9 mouse cellular contexts compared by ENCODE assay signal in genomic region chr13:49306771-49307310, GRCm38 (mm10). TPM values are rescaled to one million over a fixed set of nuclear protein-coding genes. Genes with fewer than 3 reads are reported as not detected.
DNase-seq lines count a peak whose midpoint lies in the region; ATAC-seq and TF ChIP-seq lines count a peak whose summit lies in the region.
"Had no signal": no experiment of that assay in that cellular context is flagged by ENCODE, and none has a peak within 500 bp of the region (broad histone marks: within the 10 kb centered on the region; RNA-seq: fewer than 3 reads in every experiment).

No protein-coding gene starts in this region.

- peak overlapping the region; percentile 63 for H3K27ac ChIP-seq in forebrain, embryonic 10.5 days
- H3K27ac ChIP-seq in forebrain, embryonic 12.5 days = no peak overlapping the region
- H3K27ac ChIP-seq in lung, embryonic 16.5 days (ENCODE audit: low read length) = peak overlapping the region; percentile 43
- peak overlapping the region; percentile 45 for H3K27ac ChIP-seq in liver, embryonic 11.5 days (ENCODE audit: low read depth, low read length)
- H3K27ac ChIP-seq in stomach, postnatal 0 days (replicated peaks) = peak overlapping the region; percentile 88
- H3K27ac ChIP-seq: forebrain, embryonic 13.5 days had no signal

- no peak overlapping the region for H3K4me2 ChIP-seq in forebrain, embryonic 12.5 days
- no peak overlapping the region; the same call in 1 of the 2 replicates for H3K4me2 ChIP-seq in lung, embryonic 16.5 days (ENCODE audit: low read depth, low read length)
- H3K4me2 ChIP-seq in liver, embryonic 11.5 days = peak overlapping the region; percentile 60
- H3K4me2 ChIP-seq in stomach, postnatal 0 days (replicated peaks; ENCODE audit: low read depth) = peak overlapping the region; percentile 29
- H3K4me2 ChIP-seq: forebrain, embryonic 13.5 days had no signal

- no peak for ATAC-seq in forebrain, embryonic 12.5 days (ENCODE audit: low FRiP score)
- ATAC-seq in lung, embryonic 16.5 days (ENCODE audit: low read depth) = peak; percentile 20; the same call in 1 of the 2 replicates
- no peak; the same call in 1 of the 2 replicates for ATAC-seq in liver, embryonic 11.5 days (replicated peaks; ENCODE audit: low FRiP score)
- ATAC-seq in stomach, postnatal 0 days (ENCODE audit: low FRiP score, low TSS enrichment) = peak; percentile 8; the same call in 1 of the 2 replicates

- no peaks in the 10 kb centered on the region for H3K27me3 ChIP-seq in forebrain, embryonic 10.5 days (ENCODE audit: poor library complexity, severe bottlenecking)
- H3K27me3 ChIP-seq in forebrain, embryonic 12.5 days = no peaks in the 10 kb centered on the region
- H3K27me3 ChIP-seq in lung, embryonic 16.5 days (ENCODE audit: control insufficient read depth, insufficient read depth, low read depth, low read length) = no peaks in the 10 kb centered on the region
- H3K27me3 ChIP-seq in liver, embryonic 11.5 days (replicated peaks; ENCODE audit: control insufficient read depth, insufficient read depth, low read length) = no peaks in the 10 kb centered on the region
- no peaks in the 10 kb centered on the region for H3K27me3 ChIP-seq in stomach, postnatal 0 days (ENCODE audit: control insufficient read depth, insufficient read depth, low read length)
- H3K27me3 ChIP-seq: forebrain, embryonic 13.5 days had no signal

- H3K4me3 ChIP-seq in forebrain, embryonic 10.5 days = no peak overlapping the region
- no peak overlapping the region for H3K4me3 ChIP-seq in forebrain, embryonic 12.5 days (replicated peaks)
- no peak overlapping the region for H3K4me3 ChIP-seq in lung, embryonic 16.5 days (ENCODE audit: low read length)
- peak overlapping the region; percentile 26 for H3K4me3 ChIP-seq in liver, embryonic 11.5 days (ENCODE audit: low read depth, low read length)
- no peak overlapping the region for H3K4me3 ChIP-seq in stomach, postnatal 0 days (ENCODE audit: low read depth, low read length)
- H3K4me3 ChIP-seq: forebrain, embryonic 13.5 days had no signal

- no peak for TF ChIP-seq CTCF in stomach, postnatal 0 days (IDR thresholded peaks at IDR 0.05; ENCODE audit: low read depth)

- H3K36me3 ChIP-seq in forebrain, embryonic 10.5 days (replicated peaks) = no peaks in the 10 kb centered on the region
- no peaks in the 10 kb centered on the region for H3K36me3 ChIP-seq in forebrain, embryonic 12.5 days (replicated peaks)
- H3K36me3 ChIP-seq in lung, embryonic 16.5 days (ENCODE audit: control insufficient read depth, insufficient read depth, low read length) = no peaks in the 10 kb centered on the region
- no peaks in the 10 kb centered on the region for H3K36me3 ChIP-seq in liver, embryonic 11.5 days (ENCODE audit: control insufficient read depth, insufficient read depth, low read length)
- H3K36me3 ChIP-seq in stomach, postnatal 0 days (ENCODE audit: control insufficient read depth, insufficient read depth, low read length) = no peaks in the 10 kb centered on the region

- H3K9me3 ChIP-seq in forebrain, embryonic 10.5 days = no peaks in the 10 kb centered on the region
- H3K9me3 ChIP-seq in forebrain, embryonic 12.5 days = no peaks in the 10 kb centered on the region
- no peaks in the 10 kb centered on the region for H3K9me3 ChIP-seq in lung, embryonic 16.5 days (ENCODE audit: control insufficient read depth, low read length)
- H3K9me3 ChIP-seq in liver, embryonic 11.5 days (ENCODE audit: control insufficient read depth, low read length) = no peaks in the 10 kb centered on the region
- no peaks in the 10 kb centered on the region for H3K9me3 ChIP-seq in stomach, postnatal 0 days (ENCODE audit: control insufficient read depth, low read length)
- H3K9me3 ChIP-seq: forebrain, embryonic 13.5 days had no signal

- 76% methylated on average over 7 of the region's 7 CpGs for WGBS in forebrain, embryonic 10.5 days
- 77% methylated on average over 7 of the region's 7 CpGs for WGBS in forebrain, embryonic 12.5 days
- 50% methylated on average over 7 of the region's 7 CpGs for WGBS in lung, embryonic 16.5 days
- WGBS in liver, embryonic 11.5 days = 20% methylated on average over 7 of the region's 7 CpGs
- WGBS in stomach, postnatal 0 days = 59% methylated on average over 7 of the region's 7 CpGs

- DNase-seq in forebrain, embryonic 10.5 days (ENCODE audit: extremely low spot score, low spot score) = no peak
- no peak for DNase-seq in lung, adult 18-20 months
- no peak for DNase-seq in liver, embryonic 11.5 days (ENCODE audit: low spot score)
- no peak for DNase-seq in stomach, postnatal 0 days (ENCODE audit: low spot score)
- no peak for DNase-seq in frontal cortex, postnatal 10 days (ENCODE audit: low spot score in 2 of 2)
- DNase-seq in B cell, adult 2 months = no peak

- H3K4me1 ChIP-seq in forebrain, embryonic 10.5 days = peaks cover 18% of the 10 kb centered on the region
- peaks cover 5% of the 10 kb centered on the region; the same call in 1 of the 2 replicates for H3K4me1 ChIP-seq in forebrain, embryonic 12.5 days
- peaks cover 5% of the 10 kb centered on the region for H3K4me1 ChIP-seq in lung, embryonic 16.5 days (replicated peaks; ENCODE audit: control insufficient read depth, insufficient read depth, low read length)
- peaks cover 21% of the 10 kb centered on the region for H3K4me1 ChIP-seq in liver, embryonic 11.5 days (replicated peaks; ENCODE audit: control insufficient read depth, insufficient read depth, low read length)
- 0 out of 2 replicates have a peak, but pooled peaks cover 5% of the 10 kb centered on the region for H3K4me1 ChIP-seq in stomach, postnatal 0 days (replicated peaks; ENCODE audit: control insufficient read depth, insufficient read depth)
- H3K4me1 ChIP-seq: forebrain, embryonic 13.5 days had no signal

- H3K9ac ChIP-seq in forebrain, embryonic 12.5 days = no peak overlapping the region
- no peak overlapping the region for H3K9ac ChIP-seq in lung, embryonic 16.5 days (ENCODE audit: low read length)
- H3K9ac ChIP-seq in liver, embryonic 11.5 days (ENCODE audit: low read depth, low read length) = peak overlapping the region; percentile 1
- H3K9ac ChIP-seq in stomach, postnatal 0 days (ENCODE audit: low read length) = no peak overlapping the region; the same call in 1 of the 2 replicates
- H3K9ac ChIP-seq: forebrain, embryonic 13.5 days had no signal

- no peak for TF ChIP-seq EP300 in stomach, postnatal 0 days (optimal IDR thresholded peaks at IDR 0.05)

RNA-seq across cellular contexts. Expression of gene Fgd3, which starts 13.3 kb away (rescaled TPM):
- polyA plus RNA-seq in forebrain, embryonic 10.5 days (2016; fragmentation: Nextera tagmentation; extraction: Ambion mirVana) = 0.90 and 1.1 TPM in 2 replicates
- 1.7 and 2.5 TPM in 2 replicates for polyA plus RNA-seq in forebrain, embryonic 12.5 days (2016; fragmentation: Nextera tagmentation; extraction: Ambion mirVana)
- 0.26 and 0.33 TPM in 2 replicates for polyA plus RNA-seq in lung, embryonic 16.5 days (2015; fragmentation: Nextera tagmentation; extraction: Ambion mirVana)
- 0.74 and 0.92 TPM in 2 replicates for polyA plus RNA-seq in liver, embryonic 11.5 days (2014; fragmentation: Nextera tagmentation; extraction: Ambion mirVana)
- 0.23 and 0.25 TPM in 2 replicates for polyA plus RNA-seq in stomach, postnatal 0 days (2015; fragmentation: Nextera tagmentation; extraction: Ambion mirVana)

RNA-seq across cellular contexts. Expression of gene Bicd2, which starts 34.5 kb away (rescaled TPM):
- 26.2 and 28.8 TPM in 2 replicates for polyA plus RNA-seq in forebrain, embryonic 10.5 days (2016; fragmentation: Nextera tagmentation; extraction: Ambion mirVana)
- 38.9 and 39.1 TPM in 2 replicates for polyA plus RNA-seq in forebrain, embryonic 12.5 days (2016; fragmentation: Nextera tagmentation; extraction: Ambion mirVana)
- 31.2 and 32.1 TPM in 2 replicates for polyA plus RNA-seq in lung, embryonic 16.5 days (2015; fragmentation: Nextera tagmentation; extraction: Ambion mirVana)
- polyA plus RNA-seq in liver, embryonic 11.5 days (2014; fragmentation: Nextera tagmentation; extraction: Ambion mirVana) = 22.6 TPM in 2 replicates
- 19.6 TPM in 2 replicates for polyA plus RNA-seq in stomach, postnatal 0 days (2015; fragmentation: Nextera tagmentation; extraction: Ambion mirVana)

RNA-seq across cellular contexts. Expression of gene Susd3, which starts 58.3 kb away (rescaled TPM):
- 0.82 and 0.95 TPM in 2 replicates for polyA plus RNA-seq in forebrain, embryonic 10.5 days (2016; fragmentation: Nextera tagmentation; extraction: Ambion mirVana)
- 0.69 and 0.84 TPM in 2 replicates for polyA plus RNA-seq in forebrain, embryonic 12.5 days (2016; fragmentation: Nextera tagmentation; extraction: Ambion mirVana)
- polyA plus RNA-seq in lung, embryonic 16.5 days (2015; fragmentation: Nextera tagmentation; extraction: Ambion mirVana) = 1.6 and 2.2 TPM in 2 replicates
- 4.4 and 5.2 TPM in 2 replicates for polyA plus RNA-seq in liver, embryonic 11.5 days (2014; fragmentation: Nextera tagmentation; extraction: Ambion mirVana)
- 1.0 and 1.2 TPM in 2 replicates for polyA plus RNA-seq in stomach, postnatal 0 days (2015; fragmentation: Nextera tagmentation; extraction: Ambion mirVana)

Comparison
In these comparisons a context has a peak if more than half of its experiments do, and no peak if none do; other contexts are left out.
1. ATAC-seq: peak in lung, embryonic 16.5 days (single experiment) and stomach, postnatal 0 days (single experiment); none in forebrain, embryonic 12.5 days (single experiment) and liver, embryonic 11.5 days (single experiment).
2. H3K4me2 ChIP-seq: peak in liver, embryonic 11.5 days (single experiment) and stomach, postnatal 0 days (single experiment); none in forebrain, embryonic 12.5 days (single experiment) and lung, embryonic 16.5 days (single experiment).